Mouse (Mus musculus): ENCODE results near the gene Zp2. TPM values are rescaled to one million over a fixed set of nuclear protein-coding genes. Genes with fewer than 3 reads are reported as not detected.

Zp2 gene
- polyA plus RNA-seq, 1 experiment, result 0.38 TPM

- no peak for TF ChIP-seq CTCF (IDR thresholded peaks at IDR 0.05; ENCODE audit: extremely low read depth, insufficient read depth, low read length)
- no peak for TF ChIP-seq POLR2A (IDR thresholded peaks at IDR 0.05; ENCODE audit: extremely low read depth, insufficient read depth, low read length)
- Histone ChIP-seq H3K4me3 (ENCODE audit: insufficient read depth, low read length) (no peak overlapping the region), H3K4me1 (ENCODE audit: control insufficient read depth, insufficient read depth, low read length) (no peaks in the 10 kb centered on the region), H3K27ac (ENCODE audit: insufficient read depth, low read length) (no peak overlapping the region)
Observed at GRCm38 (mm10) chr7:120116976-120117375, 28.1 kb downstream of the Zp2 start.

DNA sequence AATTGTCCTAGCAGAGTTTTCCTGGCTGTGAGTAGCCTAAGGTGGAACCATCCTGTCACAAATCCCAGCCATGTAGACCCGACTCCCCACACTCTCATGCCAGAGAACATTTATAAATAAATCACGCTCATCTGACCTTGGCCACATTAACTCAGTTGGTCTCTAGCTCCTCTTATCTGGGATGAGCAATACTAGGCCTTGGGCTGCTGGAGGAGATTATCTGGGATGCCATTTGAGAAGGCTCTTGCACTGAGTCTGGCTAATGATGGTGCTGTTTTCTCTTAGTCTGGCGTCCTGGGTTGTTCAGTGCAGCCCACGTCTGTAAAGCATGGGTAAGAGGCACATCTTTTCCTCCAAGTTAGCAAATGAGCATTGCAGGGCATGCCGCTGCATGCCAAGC is 35.4 kb downstream of the Zp2 start:
- Histone ChIP-seq H3K27ac (ENCODE audit: insufficient read depth, low read length) (no peak overlapping the region), H3K4me3 (ENCODE audit: insufficient read depth, low read length) (no peak overlapping the region), H3K4me1 (ENCODE audit: control insufficient read depth, insufficient read depth, low read length) (no peaks in the 10 kb centered on the region)
- TF ChIP-seq POLR2A (IDR thresholded peaks at IDR 0.05; ENCODE audit: extremely low read depth, insufficient read depth, low read length), result no peak
- TF ChIP-seq CTCF (IDR thresholded peaks at IDR 0.05; ENCODE audit: extremely low read depth, insufficient read depth, low read length), result no peak

GRCm38 (mm10) chr7:120106356-120106755 is 38.7 kb downstream of the Zp2 start:
- Histone ChIP-seq H3K4me1 (ENCODE audit: control insufficient read depth, insufficient read depth, low read length) (no peaks in the 10 kb centered on the region), H3K27ac (ENCODE audit: insufficient read depth, low read length) (no peak overlapping the region), H3K4me3 (ENCODE audit: insufficient read depth, low read length) (no peak overlapping the region)
- TF ChIP-seq POLR2A (IDR thresholded peaks at IDR 0.05; ENCODE audit: extremely low read depth, insufficient read depth, low read length) (no peak), CTCF (IDR thresholded peaks at IDR 0.05; ENCODE audit: extremely low read depth, insufficient read depth, low read length) (no peak)

DNA sequence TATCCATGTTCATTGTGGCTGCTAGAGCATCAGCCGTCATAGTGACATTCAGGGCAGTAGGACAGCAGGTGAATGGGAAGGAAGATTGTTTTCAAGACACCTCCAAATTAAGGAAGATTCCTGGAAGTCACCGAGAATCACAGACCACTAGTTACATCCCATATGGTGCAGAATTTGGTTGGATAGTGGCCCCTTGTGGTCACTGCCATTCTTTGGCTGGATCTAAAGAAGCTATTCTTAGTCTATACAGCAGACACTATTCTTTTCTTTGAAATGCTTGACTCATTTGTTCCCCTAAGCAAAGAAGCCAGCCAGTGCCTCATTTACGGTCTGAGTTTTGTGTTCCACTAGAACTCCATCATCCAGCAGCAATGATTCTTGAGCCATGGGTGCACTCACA is 40.1 kb downstream of the Zp2 start:
- Histone ChIP-seq H3K4me1 (ENCODE audit: control insufficient read depth, insufficient read depth, low read length) (no peaks in the 10 kb centered on the region), H3K27ac (ENCODE audit: insufficient read depth, low read length) (no peak overlapping the region), H3K4me3 (ENCODE audit: insufficient read depth, low read length) (no peak overlapping the region)
- TF ChIP-seq POLR2A (IDR thresholded peaks at IDR 0.05; ENCODE audit: extremely low read depth, insufficient read depth, low read length), result no peak
- TF ChIP-seq CTCF (IDR thresholded peaks at IDR 0.05; ENCODE audit: extremely low read depth, insufficient read depth, low read length), result peak; percentile 22; the same call in 1 of the 2 replicates

DNA sequence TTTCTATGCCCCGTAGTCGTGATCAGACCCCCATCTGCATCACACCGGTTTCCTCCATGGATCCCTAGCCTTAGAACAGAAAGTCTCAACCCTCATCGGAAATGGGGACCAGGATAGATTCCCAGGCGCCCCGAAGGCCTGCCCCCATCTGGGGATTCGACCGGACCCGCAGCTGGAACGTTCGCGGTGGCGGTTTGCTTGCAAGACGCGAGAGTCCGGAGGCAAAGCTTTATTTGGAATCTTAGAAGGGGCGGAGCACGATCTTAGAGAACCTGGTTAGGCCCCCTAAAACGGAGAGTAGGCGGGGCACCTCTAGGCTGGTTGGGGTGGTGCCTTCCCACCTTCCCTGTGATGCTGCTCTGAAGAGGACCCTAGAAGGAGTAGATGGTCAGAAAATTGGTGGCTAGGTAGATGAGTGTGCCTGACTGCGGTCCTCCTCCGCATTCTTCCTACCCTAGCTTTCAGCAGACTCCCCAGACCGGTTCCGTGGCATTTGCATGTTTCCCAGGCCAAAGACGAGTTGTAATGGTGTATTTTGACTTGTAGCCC is 42.0 kb downstream of the Zp2 start:
- Histone ChIP-seq H3K4me3 (ENCODE audit: insufficient read depth, low read length) (peak overlapping the region; percentile 87), H3K27ac (ENCODE audit: insufficient read depth, low read length) (no peak overlapping the region), H3K4me1 (ENCODE audit: control insufficient read depth, insufficient read depth, low read length) (no peaks in the 10 kb centered on the region)
- TF ChIP-seq POLR2A (IDR thresholded peaks at IDR 0.05; ENCODE audit: extremely low read depth, insufficient read depth, low read length), result no peak
- no peak for TF ChIP-seq CTCF (IDR thresholded peaks at IDR 0.05; ENCODE audit: extremely low read depth, insufficient read depth, low read length)

GRCm38 (mm10) chr7:120102164-120102972 is 42.7 kb downstream of the Zp2 start, which contains the start of gene Tmem159:
Gene Tmem159 (plus strand): TSS chr7:120102353.
- Histone ChIP-seq H3K4me3 (ENCODE audit: insufficient read depth, low read length) (peak within 1 kb of the TSS; percentile 87), H3K4me1 (ENCODE audit: control insufficient read depth, insufficient read depth, low read length) (no peaks in the 10 kb centered on the region), H3K27ac (ENCODE audit: insufficient read depth, low read length) (no peak within 1 kb of the TSS)
- no peak for TF ChIP-seq CTCF (IDR thresholded peaks at IDR 0.05; ENCODE audit: extremely low read depth, insufficient read depth, low read length)
- peak; percentile 23; the same call in 1 of the 2 replicates for TF ChIP-seq POLR2A (IDR thresholded peaks at IDR 0.05; ENCODE audit: extremely low read depth, insufficient read depth, low read length)

GRCm38 (mm10) chr7:120098403-120098802 is 46.7 kb downstream of the Zp2 start:
- Histone ChIP-seq H3K4me3 (ENCODE audit: insufficient read depth, low read length) (no peak overlapping the region), H3K4me1 (ENCODE audit: control insufficient read depth, insufficient read depth, low read length) (no peaks in the 10 kb centered on the region), H3K27ac (ENCODE audit: insufficient read depth, low read length) (no peak overlapping the region)
- TF ChIP-seq POLR2A (IDR thresholded peaks at IDR 0.05; ENCODE audit: extremely low read depth, insufficient read depth, low read length) (no peak), CTCF (IDR thresholded peaks at IDR 0.05; ENCODE audit: extremely low read depth, insufficient read depth, low read length) (peak; percentile 58)

GRCm38 (mm10) chr7:120097845-120098244 is 47.2 kb downstream of the Zp2 start:
- Histone ChIP-seq H3K4me1 (ENCODE audit: control insufficient read depth, insufficient read depth, low read length) (no peaks in the 10 kb centered on the region), H3K27ac (ENCODE audit: insufficient read depth, low read length) (no peak overlapping the region), H3K4me3 (ENCODE audit: insufficient read depth, low read length) (no peak overlapping the region)
- TF ChIP-seq CTCF (IDR thresholded peaks at IDR 0.05; ENCODE audit: extremely low read depth, insufficient read depth, low read length) (peak; percentile 74), POLR2A (IDR thresholded peaks at IDR 0.05; ENCODE audit: extremely low read depth, insufficient read depth, low read length) (no peak)

- Histone ChIP-seq H3K27ac (ENCODE audit: insufficient read depth, low read length) (no peak within 1 kb of the TSS), H3K4me1 (ENCODE audit: control insufficient read depth, insufficient read depth, low read length) (no peaks in the 10 kb centered on the region), H3K4me3 (ENCODE audit: insufficient read depth, low read length) (no peak within 1 kb of the TSS)
- no peak for TF ChIP-seq CTCF (IDR thresholded peaks at IDR 0.05; ENCODE audit: extremely low read depth, insufficient read depth, low read length)
- no peak for TF ChIP-seq POLR2A (IDR thresholded peaks at IDR 0.05; ENCODE audit: extremely low read depth, insufficient read depth, low read length)
Observed at GRCm38 (mm10) chr7:120095180-120095579, 49.9 kb downstream of the Zp2 start, which contains the start of gene Dnah3. Gene Dnah3 (minus strand): TSS chr7:120095280.

GRCm38 (mm10) chr7:120094216-120094615 is 50.9 kb downstream of the Zp2 start:
- H3K4me1 ChIP-seq (ENCODE audit: control insufficient read depth, insufficient read depth, low read length), result no peaks in the 10 kb centered on the region
- H3K4me3 ChIP-seq (ENCODE audit: insufficient read depth, low read length), result no peak overlapping the region
- TF ChIP-seq POLR2A (IDR thresholded peaks at IDR 0.05; ENCODE audit: extremely low read depth, insufficient read depth, low read length) (no peak), CTCF (IDR thresholded peaks at IDR 0.05; ENCODE audit: extremely low read depth, insufficient read depth, low read length) (no peak)
- no peak overlapping the region for H3K27ac ChIP-seq (ENCODE audit: insufficient read depth, low read length)

Data from cortical plate, adult 2 months (tissue).